Mouse (Mus musculus): ENCODE results near the gene Chst12. TPM values are rescaled to one million over a fixed set of nuclear protein-coding genes. Genes with fewer than 3 reads are reported as not detected.

Gene Chst12
- total RNA-seq, 2 experiments from 2014 or later = 16.2 to 17.4 TPM

DNA sequence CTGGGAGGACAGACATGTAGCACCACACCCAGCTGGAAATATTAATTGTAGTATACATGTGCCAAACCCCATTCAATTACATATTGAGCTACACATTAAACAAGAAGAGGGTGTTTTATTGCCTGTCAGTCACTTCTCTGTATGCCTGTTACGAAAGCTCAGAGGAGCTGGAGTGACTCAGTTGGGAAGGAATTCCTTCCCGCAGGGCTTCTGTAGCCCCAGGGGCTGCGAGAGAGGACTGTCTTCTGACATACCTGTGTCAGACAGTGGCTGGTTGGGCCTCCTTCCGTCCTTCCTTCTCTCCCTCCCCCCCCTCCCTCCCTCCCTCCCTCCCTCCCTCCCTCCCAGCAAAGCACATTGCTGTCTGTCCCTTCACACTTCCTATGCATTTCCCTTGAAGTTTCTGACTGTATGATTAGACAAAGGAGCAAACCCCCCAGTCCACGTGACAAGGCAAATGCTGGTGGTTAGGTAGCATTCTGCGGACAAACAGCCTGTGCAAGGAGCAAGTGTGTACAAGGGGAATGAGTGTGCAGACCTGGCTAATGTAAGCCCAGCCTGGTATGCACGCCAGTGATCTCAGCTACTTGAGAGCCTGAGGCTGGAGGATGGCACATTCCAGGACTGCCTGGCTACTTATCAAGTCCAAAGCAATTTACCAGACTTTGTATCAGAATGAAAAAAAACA, 9.6 kb downstream of the Chst12 start:
- DNase-seq (ENCODE audit: low spot score in 2 of 2) = no peak

- no peak for DNase-seq (ENCODE audit: low spot score in 2 of 2)
These were observed 12.0 kb downstream of the Chst12 start for GRCm38 (mm10) chr5:140517159-140517920.

GRCm38 (mm10) chr5:140517921-140518230, 12.5 kb downstream of the Chst12 start:
- DNase-seq (ENCODE audit: low spot score in 2 of 2) = no peak

DNA sequence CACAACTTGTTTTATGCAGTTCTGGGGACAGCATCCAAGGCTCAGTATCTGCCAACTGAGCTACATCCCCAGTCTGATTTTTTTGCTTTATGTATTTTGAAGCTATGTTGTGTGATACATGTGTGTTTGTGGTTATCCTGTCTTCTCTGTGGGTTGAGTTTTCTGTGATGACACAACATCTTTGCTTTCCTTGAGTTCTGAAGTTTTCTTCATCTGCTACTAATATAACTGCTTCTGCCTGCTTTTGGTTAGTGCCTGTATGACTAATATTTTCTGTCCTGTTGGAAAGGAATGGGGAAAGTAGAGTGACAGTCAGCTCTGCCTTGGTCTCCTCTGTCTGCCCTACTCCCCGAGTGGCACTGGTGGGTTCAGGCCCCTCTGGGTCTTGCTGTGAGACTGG, 15.8 kb downstream of the Chst12 start:
- DNase-seq (ENCODE audit: low spot score in 2 of 2) = no peak

DNA sequence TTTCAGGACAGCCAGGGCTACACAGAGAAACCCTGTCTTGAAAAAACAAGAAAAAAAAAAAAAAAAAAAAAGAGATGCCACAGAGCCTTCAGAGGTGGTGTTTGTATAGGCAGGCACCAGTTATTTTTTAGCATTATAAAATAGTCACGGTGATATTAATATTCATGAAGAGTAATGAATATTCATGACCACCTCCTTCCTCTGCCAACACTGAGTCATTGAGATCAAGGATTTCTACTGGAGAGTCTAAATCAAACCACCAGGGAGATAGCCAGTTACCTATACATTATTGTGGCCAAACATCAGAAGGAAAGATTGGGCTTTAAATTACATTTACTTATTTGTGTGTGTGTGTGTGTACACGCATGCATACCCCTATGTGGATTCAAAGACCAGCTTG, 21.4 kb downstream of the Chst12 start:
- no peak for DNase-seq (ENCODE audit: low spot score in 2 of 2)

DNA sequence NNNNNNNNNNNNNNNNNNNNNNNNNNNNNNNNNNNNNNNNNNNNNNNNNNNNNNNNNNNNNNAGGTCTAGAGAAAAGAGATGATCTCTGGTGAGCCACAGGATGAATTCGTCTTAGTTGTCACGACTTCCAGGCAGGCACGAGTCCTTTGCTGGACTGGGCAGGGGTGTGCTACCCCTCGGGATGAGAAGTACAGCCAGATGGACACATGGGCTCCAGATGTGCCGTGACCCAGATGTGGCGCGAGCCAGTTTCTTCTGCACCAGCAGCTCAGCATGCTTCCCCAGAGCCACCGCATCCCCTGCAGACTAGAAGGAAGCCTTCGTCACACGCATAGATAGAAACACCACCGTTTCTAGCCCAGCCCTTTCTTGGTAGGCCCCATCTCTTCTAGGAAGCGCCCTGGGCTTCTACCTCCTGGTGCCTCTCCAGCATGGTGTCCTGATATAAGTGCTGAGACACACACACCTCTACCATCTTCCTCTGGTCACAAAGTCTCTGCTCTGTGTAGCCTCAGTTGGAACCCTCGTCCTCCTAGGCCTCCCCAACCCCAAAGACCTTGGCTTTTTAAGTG, 32.8 kb downstream of the Chst12 start:
- no peak for DNase-seq (ENCODE audit: low spot score in 2 of 2)

- peak; percentile 71 to 84 for DNase-seq (ENCODE audit: low spot score in 2 of 2)
These were observed 34.8 kb downstream of the Chst12 start for GRCm38 (mm10) chr5:140540106-140540505.

GRCm38 (mm10) chr5:140542811-140543575, 37.6 kb downstream of the Chst12 start:
- peak; percentile 31 to 52 for DNase-seq (ENCODE audit: low spot score in 2 of 2)

- no peak for DNase-seq (ENCODE audit: low spot score in 2 of 2)
These were observed 40.3 kb downstream of the Chst12 start for GRCm38 (mm10) chr5:140545651-140546050.

- DNase-seq (ENCODE audit: low spot score in 2 of 2) = no peak
These were observed 41.0 kb downstream of the Chst12 start for GRCm38 (mm10) chr5:140546332-140546731.

GRCm38 (mm10) chr5:140549306-140550047, 44.1 kb downstream of the Chst12 start:
- DNase-seq (ENCODE audit: low spot score in 2 of 2) = peak in 1 of 2 experiments; percentile 23

- DNase-seq (ENCODE audit: low spot score in 2 of 2) = no peak
These were observed 48.4 kb downstream of the Chst12 start for GRCm38 (mm10) chr5:140553719-140554118.

DNA sequence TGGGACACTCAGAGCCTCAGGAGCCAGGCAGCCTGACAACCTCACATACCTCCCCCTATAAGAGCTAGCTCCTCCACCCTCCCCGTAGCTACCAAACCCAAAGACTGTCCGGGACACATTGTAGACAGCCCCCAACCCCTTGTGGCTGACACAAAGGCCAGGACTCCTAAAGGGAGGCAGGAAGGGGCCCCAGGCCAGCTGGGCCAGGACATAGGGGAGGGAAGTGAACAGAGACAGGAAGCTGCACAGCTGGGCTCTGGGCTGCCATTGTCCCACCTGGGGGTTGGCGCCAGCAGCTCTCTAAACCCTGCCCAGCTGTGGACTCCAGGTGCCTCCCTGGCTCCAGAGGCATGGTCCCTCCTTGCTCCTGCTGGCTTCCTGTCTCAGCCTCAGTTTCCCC, 51.5 kb downstream of the Chst12 start:
- DNase-seq (ENCODE audit: low spot score in 2 of 2) = no peak

DNA sequence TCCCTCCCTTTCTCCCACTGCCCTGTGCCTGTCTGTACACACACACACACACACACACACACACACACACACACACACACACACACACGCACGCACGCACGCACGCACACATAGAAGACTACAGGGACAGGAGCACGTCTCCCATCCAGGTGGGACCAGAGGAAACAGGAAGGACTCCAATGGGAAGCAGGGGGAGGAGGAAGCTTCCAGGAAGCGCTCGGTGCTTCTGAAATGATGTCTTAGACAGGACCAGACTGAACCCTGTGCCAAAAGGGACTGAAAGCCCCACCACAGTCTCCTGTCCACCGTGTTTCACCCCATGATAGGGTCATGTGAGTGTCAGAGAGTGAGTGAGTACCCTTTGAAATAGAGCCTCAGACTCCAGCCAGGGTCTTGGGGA, 57.3 kb downstream of the Chst12 start:
- no peak for DNase-seq (ENCODE audit: low spot score in 2 of 2)

GRCm38 (mm10) chr5:140564896-140565295, 59.5 kb downstream of the Chst12 start, which contains the start of gene Grifin:
TSS of gene Grifin (minus strand) at chr5:140565071.
- no peak for DNase-seq (ENCODE audit: low spot score in 2 of 2)

GRCm38 (mm10) chr5:140565451-140565850, 60.1 kb downstream of the Chst12 start:
- DNase-seq (ENCODE audit: low spot score in 2 of 2) = peak in 1 of 2 experiments; percentile 19

GRCm38 (mm10) chr5:140565856-140566255, 60.5 kb downstream of the Chst12 start:
- peak; percentile 30 to 44 for DNase-seq (ENCODE audit: low spot score in 2 of 2)

- no peak for DNase-seq (ENCODE audit: low spot score in 2 of 2)
These were observed 60.9 kb downstream of the Chst12 start for GRCm38 (mm10) chr5:140566271-140566670.

GRCm38 (mm10) chr5:140567321-140567720, 62.0 kb downstream of the Chst12 start:
- peak; percentile 15 to 31 for DNase-seq (ENCODE audit: low spot score in 2 of 2)

DNA sequence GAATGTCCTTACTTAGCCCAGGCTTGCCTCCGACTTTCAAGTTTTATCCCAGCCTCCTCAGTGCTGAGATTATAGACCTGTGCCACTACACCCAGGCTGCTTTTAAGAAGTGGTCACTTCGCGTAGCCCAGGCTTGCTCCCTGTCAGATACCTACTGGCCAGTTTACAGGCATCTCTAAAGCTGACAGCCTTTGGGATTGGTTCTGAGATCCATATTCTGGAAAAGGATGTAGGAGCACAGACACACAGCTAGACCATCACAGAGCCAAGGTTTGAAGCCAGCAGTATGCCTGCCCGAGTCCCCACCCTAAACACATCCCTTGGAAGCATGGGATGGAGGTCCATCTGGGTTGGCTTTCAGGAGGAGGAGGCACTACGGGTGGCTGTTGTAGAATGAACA, 62.4 kb downstream of the Chst12 start:
- no peak for DNase-seq (ENCODE audit: low spot score in 2 of 2)
